Mouse (Mus musculus) neutrophil, adult 83 days (primary cell): ENCODE data around the gene Aoc1. TPM values are rescaled to one million over a fixed set of nuclear protein-coding genes. Genes with fewer than 3 reads are reported as not detected.

Experiments used
- total RNA-seq, 2 experiments: library from RNA; stranded (reverse); gene quantifications; one replicate each; pipeline ENCODE4 v1.2.4; 2023

The Aoc1 gene
- not detected for total RNA-seq

GRCm38 (mm10) chr6:48872596-48872995 is at the start of gene Aoc1:
Gene Aoc1 (plus strand): TSS chr6:48872896.

GRCm38 (mm10) chr6:48840371-48840969 is 32.2 kb upstream of the Aoc1 start, which contains the start of gene Tmem176a:
Gene Tmem176a (plus strand): TSS chr6:48840919.

GRCm38 (mm10) chr6:48840973-48841625 is 31.6 kb upstream of the Aoc1 start, which contains the start of gene Tmem176b:
Gene Tmem176b (minus strand): TSS chr6:48841496.

GRCm38 (mm10) chr6:48929595-48929994 is 56.9 kb downstream of the Aoc1 start, which contains the start of gene 1600015I10Rik:
Gene 1600015I10Rik (plus strand): TSS chr6:48929895.

Other genes starting within 250 kb of the Aoc1 start
- under 1 TPM in 1 of 2 experiments, not detected in 1; 0.09 TPM for gene AI854703, start 246.1 kb upstream of the Aoc1 start, total RNA-seq
- gene Gimap8, start 225.7 kb upstream of the Aoc1 start, total RNA-seq, result under 1 TPM; 0.13 to 0.20 TPM
- 1 to 10 TPM; 5.3 to 5.5 TPM for gene Gimap9, start 196.8 kb upstream of the Aoc1 start, total RNA-seq
- gene Gimap4, start 188.3 kb upstream of the Aoc1 start, total RNA-seq, result under 1 TPM in 1 of 2 experiments, not detected in 1; 0.68 TPM
- 1 to 10 TPM; 3.2 to 5.0 TPM for gene Gimap6, start 164.7 kb upstream of the Aoc1 start, total RNA-seq
- not detected for gene Gm28053, start 154.3 kb upstream of the Aoc1 start, total RNA-seq
- gene Gimap7, start 154.3 kb upstream of the Aoc1 start, total RNA-seq, result not detected
- 1 to 10 TPM in 1 of 2 experiments, under 1 TPM in 1; 0.60 to 1.3 TPM for gene Gimap1, start 133.8 kb upstream of the Aoc1 start, total RNA-seq
- gene Gimap5, start 126.7 kb upstream of the Aoc1 start, total RNA-seq, result under 1 TPM; 0.46 to 0.99 TPM
- gene Gimap3, start 102.0 kb upstream of the Aoc1 start, total RNA-seq, result under 1 TPM; 0.24 to 0.38 TPM
- 10 to 100 TPM in 1 of 2 experiments, 1 to 10 TPM in 1; 5.1 to 14.1 TPM for gene Tmem176a, start 32.0 kb upstream of the Aoc1 start, total RNA-seq
- gene Tmem176b, start 31.4 kb upstream of the Aoc1 start, total RNA-seq, result 10 to 100 TPM; 20.6 to 27.0 TPM
- not detected for gene 1600015I10Rik, start 57.0 kb downstream of the Aoc1 start, total RNA-seq
- gene Doxl2, start 102.1 kb downstream of the Aoc1 start, total RNA-seq, result not detected
- not detected for gene Svs1, start 114.0 kb downstream of the Aoc1 start, total RNA-seq
- gene Gpnmb, start 163.7 kb downstream of the Aoc1 start, total RNA-seq, result under 1 TPM; 0.24 to 0.61 TPM
- gene Malsu1, start 200.9 kb downstream of the Aoc1 start, total RNA-seq, result 10 to 100 TPM; 16.1 to 20.9 TPM